Mouse (Mus musculus): ENCODE measurements around the gene Slc26a10. TPM values are rescaled to one million over a fixed set of nuclear protein-coding genes. Genes with fewer than 3 reads are reported as not detected.
"Not testable (repeated sequence)": the region's sequence is repeated elsewhere in the genome, so short reads cannot be mapped to it uniquely, and the experiment has no call there.

The Slc26a10 gene
- polyA plus RNA-seq, 1 experiment from 2014 or later = 1.6 TPM

GRCm38 (mm10) chr10:127197505-127198110, 17.2 kb upstream of the Slc26a10 start:
- Histone ChIP-seq H3K9me3 (replicated peaks) (no peaks in the 10 kb centered on the region), H3K4me1 (peaks cover 35% of the 10 kb centered on the region), H3K9ac (no peak overlapping the region), H3K4me3 (replicated peaks) (no peak overlapping the region), H3K4me2 (replicated peaks) (no peak overlapping the region), H3K27me3 (no peaks in the 10 kb centered on the region), H3K27ac (replicated peaks) (peak overlapping the region; percentile 95), H3K36me3 (peaks cover 48% of the 10 kb centered on the region)
- WGBS = 85% methylated on average over 11 of the region's 11 CpGs
- ATAC-seq (ENCODE audit: insufficient number of reproducible peaks, low FRiP score, low TSS enrichment, low read depth) = no peak

GRCm38 (mm10) chr10:127197104-127197503, 16.7 kb upstream of the Slc26a10 start:
- H3K4me3 ChIP-seq (replicated peaks) = no peak overlapping the region
- 84% methylated on average over 8 of the region's 8 CpGs for WGBS
- peaks cover 40% of the 10 kb centered on the region for H3K4me1 ChIP-seq
- no peaks in the 10 kb centered on the region for H3K9me3 ChIP-seq (replicated peaks)
- no peak overlapping the region for H3K9ac ChIP-seq
- no peak for ATAC-seq (ENCODE audit: insufficient number of reproducible peaks, low FRiP score, low TSS enrichment, low read depth)
- H3K4me2 ChIP-seq (replicated peaks) = no peak overlapping the region
- H3K27ac ChIP-seq (replicated peaks) = peak overlapping the region; percentile 95
- H3K36me3 ChIP-seq = peaks cover 46% of the 10 kb centered on the region
- no peaks in the 10 kb centered on the region for H3K27me3 ChIP-seq

GRCm38 (mm10) chr10:127196392-127196791, 15.9 kb upstream of the Slc26a10 start:
- Histone ChIP-seq H3K4me1 (peaks cover 41% of the 10 kb centered on the region), H3K4me2 (replicated peaks) (peak overlapping the region; percentile 91), H3K36me3 (peaks cover 46% of the 10 kb centered on the region), H3K9ac (no peak overlapping the region), H3K4me3 (replicated peaks) (peak overlapping the region; percentile 92), H3K27me3 (no peaks in the 10 kb centered on the region), H3K9me3 (replicated peaks) (no peaks in the 10 kb centered on the region), H3K27ac (replicated peaks) (peak overlapping the region; percentile 95)
- WGBS = 0% methylated on average over 5 of the region's 5 CpGs
- ATAC-seq (ENCODE audit: insufficient number of reproducible peaks, low FRiP score, low TSS enrichment, low read depth) = peak; percentile 86

- Histone ChIP-seq H3K9ac (peak within 1 kb of the TSS; percentile 90), H3K27me3 (no peaks in the 10 kb centered on the region), H3K27ac (replicated peaks) (peak within 1 kb of the TSS; percentile 95), H3K4me1 (peaks cover 50% of the 10 kb centered on the region), H3K36me3 (peaks cover 54% of the 10 kb centered on the region), H3K9me3 (replicated peaks) (no peaks in the 10 kb centered on the region), H3K4me3 (replicated peaks) (peak within 1 kb of the TSS; percentile 92), H3K4me2 (replicated peaks) (peak within 1 kb of the TSS; percentile 91)
- ATAC-seq (ENCODE audit: insufficient number of reproducible peaks, low FRiP score, low TSS enrichment, low read depth) = peak; percentile 52
- WGBS = under 1% methylated on average over 46 of the region's 47 CpGs
Measured at GRCm38 (mm10) chr10:127195328-127196129, 15.1 kb upstream of the Slc26a10 start, which contains the start of gene Dtx3. Dtx3 (minus strand) TSS chr10:127195728.

GRCm38 (mm10) chr10:127194428-127195327, 14.2 kb upstream of the Slc26a10 start:
- peak overlapping the region; percentile 91 for H3K4me2 ChIP-seq (replicated peaks)
- H3K9ac ChIP-seq = peak overlapping the region; percentile 90
- H3K4me3 ChIP-seq (replicated peaks) = peak overlapping the region; percentile 92
- peaks cover 48% of the 10 kb centered on the region for H3K36me3 ChIP-seq
- 10% methylated on average over 18 of the region's 22 CpGs for WGBS
- H3K4me1 ChIP-seq = peaks cover 59% of the 10 kb centered on the region
- ATAC-seq (ENCODE audit: insufficient number of reproducible peaks, low FRiP score, low TSS enrichment, low read depth) = peak; percentile 15; the same call in 1 of the 2 replicates
- H3K9me3 ChIP-seq (replicated peaks) = no peaks in the 10 kb centered on the region
- H3K27ac ChIP-seq (replicated peaks) = peak overlapping the region; percentile 95
- no peaks in the 10 kb centered on the region for H3K27me3 ChIP-seq

GRCm38 (mm10) chr10:127193011-127193410, 12.6 kb upstream of the Slc26a10 start:
- ATAC-seq (ENCODE audit: insufficient number of reproducible peaks, low FRiP score, low TSS enrichment, low read depth) = no peak
- Histone ChIP-seq H3K9ac (no peak overlapping the region), H3K27ac (replicated peaks) (0 out of 2 replicates have a peak overlapping the region, but pooled peaks have one; percentile 1), H3K4me3 (replicated peaks) (no peak overlapping the region), H3K36me3 (peaks cover 32% of the 10 kb centered on the region), H3K9me3 (replicated peaks) (no peaks in the 10 kb centered on the region), H3K27me3 (no peaks in the 10 kb centered on the region), H3K4me1 (peaks cover 70% of the 10 kb centered on the region), H3K4me2 (replicated peaks) (no peak overlapping the region)
- WGBS = 69% methylated on average over 9 of the region's 9 CpGs

- not testable (repeated sequence) for H3K27me3 ChIP-seq; ATAC-seq (ENCODE audit: insufficient number of reproducible peaks, low FRiP score, low TSS enrichment, low read depth); H3K9ac ChIP-seq; H3K4me3 ChIP-seq (replicated peaks); H3K4me2 ChIP-seq (replicated peaks); H3K9me3 ChIP-seq (replicated peaks)
- Histone ChIP-seq H3K36me3 (peaks cover 27% of the 10 kb centered on the region), H3K4me1 (peaks cover 69% of the 10 kb centered on the region), H3K27ac (replicated peaks) (0 out of 2 replicates have a peak overlapping the region, but pooled peaks have one; percentile 98)
- WGBS = 81% methylated on average over 1 of the region's 1 CpGs
Measured at GRCm38 (mm10) chr10:127192057-127192328, 11.5 kb upstream of the Slc26a10 start.

GRCm38 (mm10) chr10:127191191-127192056, 11.0 kb upstream of the Slc26a10 start:
- H3K27ac ChIP-seq (replicated peaks) = peak overlapping the region; percentile 98
- no peak overlapping the region for H3K9ac ChIP-seq
- peaks cover 32% of the 10 kb centered on the region for H3K36me3 ChIP-seq
- peaks cover 67% of the 10 kb centered on the region for H3K4me1 ChIP-seq
- H3K4me3 ChIP-seq (replicated peaks) = peak overlapping the region; percentile 74; the same call in 1 of the 2 replicates
- H3K4me2 ChIP-seq (replicated peaks) = peak overlapping the region; percentile 93
- H3K9me3 ChIP-seq (replicated peaks) = no peaks in the 10 kb centered on the region
- no peak for ATAC-seq (ENCODE audit: insufficient number of reproducible peaks, low FRiP score, low TSS enrichment, low read depth)
- WGBS = 70% methylated on average over 19 of the region's 19 CpGs
- no peaks in the 10 kb centered on the region for H3K27me3 ChIP-seq

GRCm38 (mm10) chr10:127190398-127191190, 10.1 kb upstream of the Slc26a10 start:
- peak overlapping the region; percentile 74 for H3K4me3 ChIP-seq (replicated peaks)
- no peak for ATAC-seq (ENCODE audit: insufficient number of reproducible peaks, low FRiP score, low TSS enrichment, low read depth)
- H3K36me3 ChIP-seq = peaks cover 41% of the 10 kb centered on the region
- peaks cover 64% of the 10 kb centered on the region for H3K4me1 ChIP-seq
- H3K9me3 ChIP-seq (replicated peaks) = no peaks in the 10 kb centered on the region
- H3K27me3 ChIP-seq = no peaks in the 10 kb centered on the region
- WGBS = 30% methylated on average over 14 of the region's 14 CpGs
- peak overlapping the region; percentile 98 for H3K27ac ChIP-seq (replicated peaks)
- H3K4me2 ChIP-seq (replicated peaks) = peak overlapping the region; percentile 93
- H3K9ac ChIP-seq = peak overlapping the region; percentile 18; the same call in 1 of the 2 replicates

Data from embryonic facial prominence, embryonic 15.5 days (tissue).